Mouse (Mus musculus): ENCODE measurements around the gene Nop14. TPM values are rescaled to one million over a fixed set of nuclear protein-coding genes. Genes with fewer than 3 reads are reported as not detected.
A peak's percentile ranks its signal among the peaks of the same experiment; 100 is the strongest.

Gene Nop14
- polyA plus RNA-seq, 1 experiment from 2014 or later, result 33.5 TPM

GRCm38 (mm10) chr5:34660591-34661130 lies 713 bp upstream of the Nop14 start:
- Histone ChIP-seq H3K4me3 (ENCODE audit: low read depth, low read length) (peak overlapping the region; percentile 73), H3K27ac (ENCODE audit: low read depth, low read length) (peak overlapping the region; percentile 69), H3K27me3 (ENCODE audit: control insufficient read depth, insufficient read depth, low read length) (no peaks in the 10 kb centered on the region), H3K9ac (ENCODE audit: low read length) (peak overlapping the region; percentile 74), H3K36me3 (ENCODE audit: control insufficient read depth, insufficient read depth, low read length) (no peaks in the 10 kb centered on the region; the same call in 1 of the 2 replicates), H3K4me1 (ENCODE audit: control insufficient read depth, insufficient read depth, low read length) (peaks cover 3% of the 10 kb centered on the region; the same call in 1 of the 2 replicates), H3K4me2 (ENCODE audit: low read depth) (peak overlapping the region; percentile 45), H3K9me3 (ENCODE audit: control insufficient read depth, low read length) (no peaks in the 10 kb centered on the region)
- WGBS, result under 1% methylated on average over 57 of the region's 57 CpGs
- 0 out of 2 replicates have a peak, but pooled peaks have one; percentile 1 for ATAC-seq (ENCODE audit: insufficient read depth, low FRiP score, low TSS enrichment)
- no peak for DNase-seq (ENCODE audit: low spot score)

GRCm38 (mm10) chr5:34657556-34657955 lies 2.4 kb downstream of the Nop14 start:
- H3K27ac ChIP-seq (ENCODE audit: low read depth, low read length), result no peak overlapping the region
- 92% methylated on average over 8 of the region's 8 CpGs for WGBS
- peaks cover 3% of the 10 kb centered on the region; the same call in 1 of the 2 replicates for H3K4me1 ChIP-seq (ENCODE audit: control insufficient read depth, insufficient read depth, low read length)
- H3K9me3 ChIP-seq (ENCODE audit: control insufficient read depth, low read length), result no peaks in the 10 kb centered on the region
- H3K27me3 ChIP-seq (ENCODE audit: control insufficient read depth, insufficient read depth, low read length), result no peaks in the 10 kb centered on the region
- DNase-seq (ENCODE audit: low spot score) (no peak), ATAC-seq (ENCODE audit: insufficient read depth, low FRiP score, low TSS enrichment) (no peak)
- peaks cover 15% of the 10 kb centered on the region for H3K36me3 ChIP-seq (ENCODE audit: control insufficient read depth, insufficient read depth, low read length)
- no peak overlapping the region for H3K4me3 ChIP-seq (ENCODE audit: low read depth, low read length)
- H3K9ac ChIP-seq (ENCODE audit: low read length), result no peak overlapping the region
- H3K4me2 ChIP-seq (ENCODE audit: low read depth), result no peak overlapping the region

GRCm38 (mm10) chr5:34654881-34655280 lies 5.1 kb downstream of the Nop14 start:
- H3K27me3 ChIP-seq (ENCODE audit: control insufficient read depth, insufficient read depth, low read length), result no peaks in the 10 kb centered on the region
- no peak overlapping the region for H3K4me2 ChIP-seq (ENCODE audit: low read depth)
- no peak for DNase-seq (ENCODE audit: low spot score)
- no peak overlapping the region for H3K4me3 ChIP-seq (ENCODE audit: low read depth, low read length)
- no peak for ATAC-seq (ENCODE audit: insufficient read depth, low FRiP score, low TSS enrichment)
- H3K4me1 ChIP-seq (ENCODE audit: control insufficient read depth, insufficient read depth, low read length), result peaks cover 3% of the 10 kb centered on the region; the same call in 1 of the 2 replicates
- no peaks in the 10 kb centered on the region for H3K9me3 ChIP-seq (ENCODE audit: control insufficient read depth, low read length)
- H3K36me3 ChIP-seq (ENCODE audit: control insufficient read depth, insufficient read depth, low read length), result peaks cover 27% of the 10 kb centered on the region
- H3K9ac ChIP-seq (ENCODE audit: low read length), result no peak overlapping the region
- 95% methylated on average over 9 of the region's 9 CpGs for WGBS
- H3K27ac ChIP-seq (ENCODE audit: low read depth, low read length), result no peak overlapping the region

- no peak overlapping the region for H3K4me3 ChIP-seq (ENCODE audit: low read depth, low read length)
- H3K27ac ChIP-seq (ENCODE audit: low read depth, low read length), result no peak overlapping the region
- DNase-seq (ENCODE audit: low spot score) (no peak), ATAC-seq (ENCODE audit: insufficient read depth, low FRiP score, low TSS enrichment) (no peak)
- H3K9ac ChIP-seq (ENCODE audit: low read length), result no peak overlapping the region
- peaks cover 36% of the 10 kb centered on the region for H3K36me3 ChIP-seq (ENCODE audit: control insufficient read depth, insufficient read depth, low read length)
- H3K4me1 ChIP-seq (ENCODE audit: control insufficient read depth, insufficient read depth, low read length), result no peaks in the 10 kb centered on the region
- WGBS, result 92% methylated on average over 5 of the region's 5 CpGs
- no peaks in the 10 kb centered on the region for H3K27me3 ChIP-seq (ENCODE audit: control insufficient read depth, insufficient read depth, low read length)
- H3K9me3 ChIP-seq (ENCODE audit: control insufficient read depth, low read length), result no peaks in the 10 kb centered on the region
- no peak overlapping the region for H3K4me2 ChIP-seq (ENCODE audit: low read depth)
These were observed 7.0 kb downstream of the Nop14 start for GRCm38 (mm10) chr5:34652961-34653360.

GRCm38 (mm10) chr5:34647581-34647980 lies 12.4 kb downstream of the Nop14 start:
- Histone ChIP-seq H3K36me3 (ENCODE audit: control insufficient read depth, insufficient read depth, low read length) (peaks cover 33% of the 10 kb centered on the region), H3K9ac (ENCODE audit: low read length) (no peak overlapping the region), H3K4me2 (ENCODE audit: low read depth) (no peak overlapping the region), H3K27ac (ENCODE audit: low read depth, low read length) (no peak overlapping the region), H3K27me3 (ENCODE audit: control insufficient read depth, insufficient read depth, low read length) (no peaks in the 10 kb centered on the region), H3K9me3 (ENCODE audit: control insufficient read depth, low read length) (no peaks in the 10 kb centered on the region), H3K4me3 (ENCODE audit: low read depth, low read length) (no peak overlapping the region), H3K4me1 (ENCODE audit: control insufficient read depth, insufficient read depth, low read length) (no peaks in the 10 kb centered on the region)
- DNase-seq (ENCODE audit: low spot score) (peak; percentile 80), ATAC-seq (ENCODE audit: insufficient read depth, low FRiP score, low TSS enrichment) (no peak)
- WGBS, result 53% methylated on average over 4 of the region's 4 CpGs

- H3K4me2 ChIP-seq (ENCODE audit: low read depth), result no peak overlapping the region
- no peaks in the 10 kb centered on the region for H3K9me3 ChIP-seq (ENCODE audit: control insufficient read depth, low read length)
- H3K9ac ChIP-seq (ENCODE audit: low read length), result no peak overlapping the region
- H3K27ac ChIP-seq (ENCODE audit: low read depth, low read length), result no peak overlapping the region
- H3K36me3 ChIP-seq (ENCODE audit: control insufficient read depth, insufficient read depth, low read length), result peaks cover 16% of the 10 kb centered on the region
- ATAC-seq (ENCODE audit: insufficient read depth, low FRiP score, low TSS enrichment) (no peak), DNase-seq (ENCODE audit: low spot score) (peak; percentile 31)
- H3K27me3 ChIP-seq (ENCODE audit: control insufficient read depth, insufficient read depth, low read length), result no peaks in the 10 kb centered on the region
- no peaks in the 10 kb centered on the region for H3K4me1 ChIP-seq (ENCODE audit: control insufficient read depth, insufficient read depth, low read length)
- no peak overlapping the region for H3K4me3 ChIP-seq (ENCODE audit: low read depth, low read length)
- 80% methylated on average over 5 of the region's 5 CpGs for WGBS
These were observed 17.0 kb downstream of the Nop14 start for GRCm38 (mm10) chr5:34642932-34643331.

- Histone ChIP-seq H3K27me3 (ENCODE audit: control insufficient read depth, insufficient read depth, low read length) (no peaks in the 10 kb centered on the region), H3K4me2 (ENCODE audit: low read depth) (no peak overlapping the region), H3K4me1 (ENCODE audit: control insufficient read depth, insufficient read depth, low read length) (no peaks in the 10 kb centered on the region), H3K9me3 (ENCODE audit: control insufficient read depth, low read length) (no peaks in the 10 kb centered on the region), H3K4me3 (ENCODE audit: low read depth, low read length) (no peak overlapping the region), H3K9ac (ENCODE audit: low read length) (no peak overlapping the region), H3K36me3 (ENCODE audit: control insufficient read depth, insufficient read depth, low read length) (peaks cover 16% of the 10 kb centered on the region), H3K27ac (ENCODE audit: low read depth, low read length) (no peak overlapping the region)
- ATAC-seq (ENCODE audit: insufficient read depth, low FRiP score, low TSS enrichment), result no peak
- 92% methylated on average over 3 of the region's 3 CpGs for WGBS
- DNase-seq (ENCODE audit: low spot score), result no peak
These were observed 18.0 kb downstream of the Nop14 start for GRCm38 (mm10) chr5:34641991-34642390.

- ATAC-seq (ENCODE audit: insufficient read depth, low FRiP score, low TSS enrichment) (no peak), DNase-seq (ENCODE audit: low spot score) (no peak)
- Histone ChIP-seq H3K27ac (ENCODE audit: low read depth, low read length) (no peak overlapping the region), H3K27me3 (ENCODE audit: control insufficient read depth, insufficient read depth, low read length) (no peaks in the 10 kb centered on the region), H3K4me3 (ENCODE audit: low read depth, low read length) (no peak overlapping the region), H3K36me3 (ENCODE audit: control insufficient read depth, insufficient read depth, low read length) (peaks cover 8% of the 10 kb centered on the region), H3K9me3 (ENCODE audit: control insufficient read depth, low read length) (no peaks in the 10 kb centered on the region), H3K4me2 (ENCODE audit: low read depth) (no peak overlapping the region), H3K9ac (ENCODE audit: low read length) (no peak overlapping the region), H3K4me1 (ENCODE audit: control insufficient read depth, insufficient read depth, low read length) (peaks cover 3% of the 10 kb centered on the region)
- WGBS, result 84% methylated on average over 7 of the region's 7 CpGs
These were observed 22.3 kb downstream of the Nop14 start for GRCm38 (mm10) chr5:34637591-34638156.

Measured in neural tube, embryonic 11.5 days (tissue).